Mouse (Mus musculus) neural tube, embryonic 10.5 days (tissue): ENCODE results near the gene Ndufaf8.

Experiments
- DNase-seq: peaks from one replicate; pipeline ENCODE4 v3.0.0-alpha.2; 2017; ENCODE audit warnings: low spot score; ENCODE audit errors: extremely low spot score

Ndufaf8 gene

DNA sequence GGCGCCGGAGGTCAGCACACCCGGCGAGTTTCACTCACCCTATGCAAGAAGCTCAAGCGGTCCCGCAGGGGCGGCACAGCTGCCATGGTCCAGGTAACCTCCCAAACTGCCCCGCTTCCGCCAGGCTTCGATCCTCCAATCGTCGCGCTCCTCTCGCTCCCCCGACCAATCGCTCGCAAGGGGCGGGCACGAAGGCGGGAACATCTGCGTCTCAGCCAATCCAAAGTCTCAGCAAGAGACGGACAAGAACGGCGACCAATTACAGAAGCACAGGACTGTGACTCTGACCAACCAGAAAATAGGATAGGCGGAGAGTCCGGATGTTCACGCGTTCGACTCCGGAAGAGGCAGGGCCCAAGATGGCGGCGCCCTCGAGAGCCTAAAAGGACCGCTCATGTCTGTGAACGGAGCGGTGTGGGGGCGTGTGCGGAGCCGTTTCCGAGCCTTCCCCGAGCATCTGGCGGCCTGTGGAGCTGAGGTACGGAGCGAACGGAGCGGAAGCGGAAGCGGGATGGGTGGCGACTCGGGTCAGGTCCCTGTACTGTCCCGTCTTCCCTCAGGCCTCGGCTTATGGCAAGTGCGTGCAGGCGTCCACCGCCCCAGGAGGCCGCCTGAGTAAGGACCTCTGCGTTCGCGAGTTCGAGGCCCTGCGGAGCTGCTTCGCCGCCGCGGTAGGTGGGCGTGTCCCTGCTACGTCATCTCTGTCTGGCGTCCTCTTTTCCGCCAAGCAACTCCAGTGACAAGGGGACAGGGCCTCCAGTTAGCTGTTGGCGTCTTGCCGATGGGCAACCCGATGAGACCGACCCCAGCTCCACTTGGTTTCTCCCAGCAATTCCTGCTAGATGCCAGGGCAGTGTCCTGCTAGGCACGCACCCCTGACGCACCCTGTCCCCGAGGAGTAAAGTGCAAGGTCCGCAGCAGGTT lies at the start of gene Ndufaf8, which contains the start of gene Tepsin:
Ndufaf8 (plus strand) TSS at position 341 of the 924 bp plus-strand sequence.
Tepsin (minus strand) TSS at position 144 of the 924 bp plus-strand sequence.
- peak; percentile 100 for DNase-seq

DNA sequence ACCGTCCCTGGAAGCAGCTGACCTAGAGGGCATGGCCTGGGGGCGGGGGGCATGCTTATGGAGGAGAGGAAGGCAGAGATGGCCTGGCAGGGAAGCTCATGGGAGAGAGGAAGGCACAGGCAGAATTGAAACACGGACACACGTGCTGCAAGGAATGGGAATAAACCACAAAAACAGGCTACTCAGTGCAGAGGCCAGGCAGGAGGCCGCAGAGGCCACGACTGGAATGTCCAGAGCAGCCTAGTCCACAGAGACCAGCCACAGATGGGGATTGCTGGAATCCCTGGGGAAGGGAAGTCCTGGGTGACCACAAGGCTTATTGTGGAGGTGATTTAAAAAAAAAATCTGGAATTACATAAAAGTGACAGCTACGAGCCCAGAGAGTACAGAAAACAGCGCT lies 49.7 kb upstream of the Ndufaf8 start:
- no peak for DNase-seq

DNA sequence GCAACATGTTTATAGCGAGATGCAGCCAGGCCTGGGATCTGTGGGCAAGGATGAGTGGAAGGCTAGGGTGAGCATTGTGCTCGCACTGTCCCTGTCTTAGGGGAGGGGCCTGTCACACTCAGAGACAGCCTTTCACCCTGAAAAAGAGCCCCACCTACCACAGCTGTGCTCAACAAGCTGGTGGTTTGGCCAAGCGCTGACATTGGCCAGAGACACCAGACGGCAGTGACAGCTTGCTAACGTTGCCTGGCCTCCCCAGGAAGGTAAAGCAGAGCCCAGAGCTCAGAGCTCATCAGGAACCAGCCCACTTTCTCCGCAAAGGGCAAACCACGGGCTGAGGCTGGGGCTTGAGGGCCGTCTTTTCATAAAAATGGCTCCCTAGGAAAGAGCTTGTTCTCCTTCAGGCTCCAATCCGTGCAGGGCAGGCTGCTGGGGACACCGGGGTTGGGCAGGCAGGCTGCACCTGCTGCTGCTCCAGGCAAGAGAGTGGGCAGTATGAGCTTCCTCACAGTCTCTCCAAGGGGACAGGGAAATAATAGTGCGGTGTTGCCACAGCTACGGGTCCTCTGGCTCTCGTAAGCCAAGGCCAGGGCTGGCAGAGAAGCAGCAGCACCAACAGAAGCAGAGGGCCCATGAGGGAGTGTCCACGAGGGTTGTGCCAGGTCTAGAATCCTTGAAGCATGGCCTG lies 47.5 kb upstream of the Ndufaf8 start:
- no peak for DNase-seq

DNA sequence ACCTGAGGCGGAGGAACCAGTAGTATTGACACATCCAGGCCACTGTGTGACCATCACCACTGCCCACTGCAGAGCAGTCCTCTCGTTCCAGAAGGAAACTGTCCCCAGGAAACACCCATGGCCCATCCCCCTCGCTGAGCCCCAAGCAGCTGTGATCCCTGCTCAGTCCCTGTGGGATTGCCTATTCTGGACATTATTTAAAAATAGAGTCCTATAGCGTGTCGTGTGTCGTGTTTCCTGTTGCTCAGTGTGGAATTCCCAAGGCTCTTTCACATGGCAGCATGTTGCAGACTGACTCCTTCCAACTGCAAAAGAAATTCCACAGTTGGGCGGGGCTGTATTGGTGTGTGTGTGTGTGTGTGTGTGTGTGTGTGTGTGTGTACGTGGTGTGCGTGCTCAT lies 46.5 kb upstream of the Ndufaf8 start:
- DNase-seq, result no peak

DNA sequence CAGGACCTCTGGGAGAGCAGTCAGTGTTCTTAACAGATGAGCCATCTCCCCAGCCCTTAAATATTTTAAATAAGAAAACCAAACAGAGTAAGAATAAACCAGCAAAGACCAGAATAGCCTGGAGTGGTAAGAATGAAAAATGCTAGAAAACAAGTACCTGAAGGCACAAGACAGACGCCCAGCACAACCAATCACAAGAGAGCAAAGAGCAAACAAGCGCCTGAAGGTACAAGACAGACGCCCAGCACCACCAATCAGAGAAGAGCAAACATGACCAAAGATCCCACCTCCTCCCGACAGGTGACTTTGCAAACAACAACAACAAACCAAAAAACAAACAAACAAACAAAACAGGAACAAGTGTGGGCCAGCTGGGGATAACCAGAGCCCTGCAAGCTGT lies 44.9 kb upstream of the Ndufaf8 start:
- DNase-seq, result no peak

DNA sequence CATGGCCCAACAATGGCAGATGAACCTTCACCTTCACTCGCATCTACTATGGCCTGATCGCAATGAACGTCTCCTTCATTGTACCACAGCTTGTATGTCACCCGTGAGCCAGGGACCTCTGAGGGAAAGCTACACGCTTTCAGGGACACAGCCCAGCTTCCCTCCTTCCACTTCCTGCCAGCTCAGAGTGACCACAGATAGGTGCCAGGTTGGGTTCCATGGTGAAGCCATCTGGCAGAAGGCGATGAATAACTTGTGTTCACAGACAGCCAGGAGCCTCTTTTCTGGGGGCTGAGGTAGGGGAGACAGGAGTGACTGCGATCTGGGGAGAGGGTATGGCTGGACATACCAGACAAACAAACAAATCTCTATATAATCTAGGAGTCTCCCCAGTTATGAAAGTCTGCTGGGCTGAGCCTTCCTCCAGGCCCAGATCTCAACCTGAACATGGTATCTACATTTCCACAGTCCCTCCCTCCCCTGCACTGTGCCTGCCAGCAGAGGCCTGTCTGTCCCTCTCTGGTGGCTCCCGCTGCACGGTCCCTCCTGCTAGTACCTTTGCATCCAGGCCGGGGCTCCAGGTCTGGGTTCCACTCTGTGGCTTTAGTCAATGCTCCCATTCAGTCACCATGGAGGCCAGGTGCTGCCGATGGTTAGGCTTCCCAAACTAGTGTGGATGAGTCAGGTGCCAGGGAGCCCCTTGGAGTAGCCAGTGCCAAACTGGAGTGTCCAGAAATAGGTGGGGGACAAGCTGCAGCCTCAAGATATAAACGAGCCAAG lies 42.6 kb upstream of the Ndufaf8 start:
- DNase-seq, result no peak

DNA sequence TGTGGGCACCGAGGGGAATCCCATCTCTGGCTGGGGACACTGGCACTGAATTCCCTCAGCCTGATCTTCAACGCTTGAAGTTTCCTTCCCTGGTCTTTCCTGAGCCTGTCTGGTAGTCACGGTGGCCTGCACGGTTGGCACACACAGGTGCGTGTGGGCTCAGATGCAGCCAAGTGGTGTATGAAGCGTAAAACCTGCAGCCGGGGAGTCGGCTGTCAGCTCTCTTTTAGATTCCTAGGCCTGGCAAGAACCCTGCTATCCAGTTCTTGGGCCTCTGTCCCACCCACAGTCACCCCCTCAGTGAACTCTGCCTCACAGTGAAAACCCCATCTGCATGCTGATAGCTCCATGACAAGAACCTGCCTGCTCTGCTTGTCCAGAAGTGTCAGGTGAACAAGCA lies 38.1 kb upstream of the Ndufaf8 start:
- DNase-seq, result no peak

DNA sequence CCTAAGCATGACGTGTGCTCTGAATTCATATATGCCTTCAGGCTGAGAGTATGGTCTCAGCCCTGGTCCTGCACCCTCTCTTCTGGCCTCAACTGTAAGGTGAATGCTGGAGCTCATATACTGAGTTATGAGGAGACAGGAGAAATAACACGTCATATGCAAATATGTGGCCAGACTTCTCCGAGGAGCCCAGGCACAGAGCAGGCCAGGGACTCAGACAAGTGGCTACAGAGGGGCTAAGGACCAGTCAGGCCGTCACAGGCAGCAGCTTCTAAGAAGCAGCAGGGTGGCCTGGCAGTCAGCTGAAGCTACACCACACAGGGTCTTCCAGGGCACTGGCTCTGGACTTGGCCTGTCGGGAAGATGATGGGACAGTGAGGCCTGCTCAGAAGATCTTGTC lies 35.4 kb upstream of the Ndufaf8 start:
- no peak for DNase-seq

DNA sequence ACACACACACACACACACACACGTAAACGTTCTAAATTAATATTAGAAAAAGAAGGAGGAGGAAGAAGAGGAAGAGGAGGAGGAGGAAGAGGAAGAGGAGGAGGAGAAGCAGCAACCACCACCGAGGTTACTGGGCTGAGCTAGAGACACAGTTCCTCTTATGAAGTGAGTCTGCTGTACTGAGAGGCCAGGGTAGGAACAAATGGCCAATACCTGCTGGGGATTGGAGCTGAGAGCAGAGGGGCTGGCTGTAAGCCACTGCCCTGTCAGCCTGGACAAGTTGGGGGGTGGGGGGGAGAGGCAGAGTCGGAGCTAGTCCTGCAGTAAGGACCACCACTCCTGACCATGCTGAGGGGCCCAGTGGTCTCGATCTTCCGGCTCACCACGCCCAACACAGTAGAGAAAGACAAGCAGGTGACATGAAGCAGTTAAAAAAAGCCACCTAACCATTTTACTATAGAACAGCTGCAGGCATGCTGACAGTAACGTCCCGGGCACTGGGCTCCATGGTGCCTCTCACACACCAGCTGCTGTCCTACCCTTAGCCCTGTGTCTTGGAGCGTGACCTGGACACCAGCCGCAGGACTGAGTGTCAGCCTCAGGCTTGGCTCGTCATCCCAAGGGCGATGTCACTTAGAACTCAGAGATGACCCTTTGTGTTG lies 34.6 kb upstream of the Ndufaf8 start:
- no peak for DNase-seq

DNA sequence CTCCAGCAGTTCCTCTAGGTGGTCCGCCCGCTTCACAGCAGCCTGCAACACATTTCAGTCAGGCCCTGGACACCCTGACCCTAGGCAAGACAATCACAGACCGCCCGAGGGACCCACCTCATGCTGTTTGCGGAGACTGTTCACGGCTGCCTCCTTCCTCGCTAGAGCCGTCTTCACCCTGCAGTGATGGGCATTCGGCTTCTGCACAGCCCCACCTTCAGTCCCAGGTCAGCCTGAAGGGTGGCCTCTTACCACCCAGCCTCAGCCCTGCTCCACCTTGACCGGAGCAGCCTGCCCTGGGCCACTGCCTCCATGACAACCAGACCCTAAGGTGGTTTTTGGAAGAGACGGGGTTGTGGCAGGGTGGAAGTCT lies 34.1 kb upstream of the Ndufaf8 start:
- DNase-seq, result no peak

DNA sequence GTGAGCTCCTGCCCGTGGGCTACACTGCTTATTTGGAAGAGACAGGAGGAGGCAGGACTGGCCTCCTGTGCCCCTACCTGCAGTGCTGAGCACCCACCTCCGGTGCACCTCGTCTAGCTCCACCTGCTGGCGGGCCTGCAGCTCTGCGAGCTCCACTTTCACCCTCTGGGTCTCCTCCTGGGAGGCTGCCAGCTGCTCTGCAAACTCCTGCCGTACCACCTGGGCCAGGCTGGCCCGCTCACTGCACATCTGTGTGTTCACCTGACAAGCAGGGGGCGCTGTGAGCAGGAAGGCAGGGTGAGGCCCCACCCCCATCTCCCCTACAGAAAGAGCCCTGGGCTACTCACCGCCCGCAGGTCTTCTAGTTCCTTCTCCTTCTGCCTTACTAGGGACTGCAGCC lies 33.4 kb upstream of the Ndufaf8 start:
- DNase-seq, result peak; percentile 44

DNA sequence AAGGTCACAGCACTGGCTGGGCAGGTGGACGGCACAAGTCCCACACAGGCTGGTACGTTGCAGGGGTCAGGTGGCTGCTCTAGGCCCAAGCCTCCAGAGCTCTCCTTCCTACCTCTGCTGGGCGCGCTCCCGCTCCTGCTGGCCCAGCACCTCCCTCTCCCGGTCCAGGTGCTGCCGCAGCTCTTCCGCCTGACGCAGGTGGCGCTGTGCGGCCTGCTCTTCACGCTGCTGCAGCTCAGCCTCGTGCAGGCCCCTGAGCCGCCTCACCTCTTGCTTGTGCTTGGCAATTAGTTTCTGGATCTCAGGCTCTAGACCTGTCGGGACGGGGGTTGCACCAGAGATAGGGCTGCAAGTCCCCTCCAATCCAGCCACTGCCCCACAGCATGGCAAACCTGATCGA lies 30.9 kb upstream of the Ndufaf8 start:
- no peak for DNase-seq

DNA sequence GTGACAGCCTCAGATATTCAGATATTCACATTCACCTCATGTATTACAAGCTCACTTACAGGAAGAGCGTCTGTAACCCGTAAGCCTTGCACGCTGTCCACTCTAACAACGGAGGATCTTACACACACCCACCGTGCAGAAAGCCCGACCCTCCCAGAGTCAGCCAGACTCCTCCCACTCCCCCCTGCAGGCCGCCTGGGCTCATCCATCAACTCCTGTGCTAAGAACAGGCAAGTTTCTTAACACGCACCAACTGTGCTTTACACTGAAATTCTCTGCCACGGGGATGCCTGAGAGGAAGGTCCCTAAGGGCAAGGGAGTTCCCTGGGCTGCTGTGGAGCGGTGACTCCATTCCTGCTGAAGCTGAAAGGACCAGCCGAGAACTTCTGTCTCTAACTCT lies 29.5 kb upstream of the Ndufaf8 start:
- peak; percentile 40 for DNase-seq

DNA sequence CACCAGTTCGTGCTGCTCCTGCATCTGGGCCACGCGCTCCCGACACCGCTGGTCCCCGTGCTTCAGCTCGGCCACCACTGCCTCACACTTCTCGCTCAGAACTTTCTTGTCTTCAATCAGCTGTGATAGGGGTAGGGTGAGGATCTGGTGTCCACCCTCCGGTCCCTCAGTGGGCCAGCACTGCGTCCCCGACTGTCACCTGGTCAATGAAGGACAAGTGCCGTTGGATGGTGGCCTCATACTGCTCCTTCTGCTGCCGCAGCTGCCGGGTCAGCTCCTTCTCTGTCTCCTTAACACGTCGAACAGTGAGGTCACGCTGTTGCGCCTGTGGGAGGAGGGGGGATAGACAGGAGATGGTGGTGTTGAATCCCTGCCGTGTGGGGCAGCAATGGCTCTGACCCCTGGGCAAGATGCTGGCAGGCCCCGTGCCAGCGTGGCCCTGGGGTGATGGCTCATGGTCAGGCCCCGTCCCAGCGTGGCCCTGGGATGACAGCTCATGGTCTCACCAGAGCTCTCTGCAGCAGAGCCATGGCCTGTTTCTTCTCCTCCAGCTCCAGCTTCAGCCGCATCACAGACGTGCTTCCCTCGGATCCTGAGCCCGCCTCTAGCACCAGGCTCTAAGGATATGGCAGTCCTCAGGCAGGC lies 28.3 kb upstream of the Ndufaf8 start:
- DNase-seq, result no peak

DNA sequence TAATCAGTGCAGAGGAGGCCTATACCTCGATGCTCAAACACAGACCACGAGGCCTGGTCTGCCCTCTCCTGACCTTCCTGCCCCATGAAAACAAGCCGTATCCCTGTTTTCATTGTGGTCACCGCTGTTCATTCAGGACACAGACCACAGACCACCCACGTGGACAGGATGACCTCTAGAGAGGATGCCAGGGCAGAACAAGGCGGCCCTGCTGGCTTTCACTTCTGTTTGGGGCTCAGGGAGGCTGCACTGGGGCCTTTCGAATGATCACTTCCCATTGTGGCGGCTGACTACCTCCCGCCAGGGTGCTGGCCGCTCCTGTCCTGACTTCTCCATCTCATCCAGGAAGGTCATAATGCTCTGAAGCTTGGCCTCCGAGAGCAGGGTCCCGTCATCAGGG lies 27.7 kb upstream of the Ndufaf8 start:
- no peak for DNase-seq

DNA sequence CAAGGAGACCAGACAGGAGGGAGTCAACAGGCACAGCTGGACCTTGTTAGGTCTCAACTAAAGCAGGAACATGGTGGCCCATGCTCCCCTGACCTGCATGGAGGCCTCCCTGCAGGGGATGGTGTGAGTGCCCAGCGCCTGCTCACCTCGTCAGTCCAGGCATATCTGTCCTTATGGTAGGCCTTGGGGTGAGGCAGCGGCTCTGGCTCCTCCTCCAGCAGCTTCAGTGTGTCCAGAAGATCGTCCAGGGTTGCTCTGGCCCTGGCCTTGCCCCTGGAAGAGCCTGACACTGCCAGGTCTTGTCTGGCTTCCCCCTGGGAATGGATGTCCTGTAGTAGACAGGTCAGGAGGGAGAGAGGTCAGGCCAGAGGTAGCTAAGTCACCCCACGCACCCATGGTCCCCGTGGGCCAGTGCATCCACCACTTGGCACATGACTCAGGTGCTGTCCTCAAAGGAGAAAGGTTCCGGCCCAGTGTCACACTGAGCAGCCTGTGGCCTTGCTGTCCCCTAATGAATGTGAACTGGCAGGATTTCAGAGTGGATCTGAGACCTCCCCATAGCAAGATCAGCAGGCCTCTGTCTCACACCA lies 26.9 kb upstream of the Ndufaf8 start:
- DNase-seq, result no peak

DNA sequence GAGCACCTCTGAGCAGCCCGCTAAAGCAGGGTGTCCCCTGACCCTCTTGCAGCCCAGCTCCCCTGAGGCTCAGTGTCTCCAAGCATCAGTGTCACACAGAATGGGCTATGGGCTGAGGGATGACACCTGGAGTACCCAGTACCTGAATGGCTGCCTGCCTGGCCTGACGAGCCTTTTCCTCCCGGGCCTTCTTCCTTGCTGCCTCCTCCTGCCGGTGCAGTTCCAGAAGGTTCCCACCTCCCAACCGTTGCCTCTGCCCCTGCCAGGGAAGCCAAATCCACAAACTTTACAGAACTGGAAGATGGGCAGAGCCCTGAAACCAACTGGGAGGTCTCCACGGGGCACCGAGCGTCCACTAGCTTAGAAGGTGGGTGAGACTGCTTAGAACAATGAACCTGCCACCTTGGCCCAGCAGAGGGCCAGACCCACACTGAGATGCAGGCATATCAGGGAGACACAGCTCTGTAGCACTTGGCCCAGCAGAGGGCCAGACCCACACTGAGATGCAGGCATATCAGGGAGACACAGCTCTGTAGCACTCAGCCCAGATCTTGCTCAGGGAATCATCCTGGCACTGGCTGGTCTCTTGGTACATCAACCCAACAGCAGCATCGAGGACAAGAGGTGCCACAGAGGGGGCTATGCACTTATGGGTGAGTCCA lies 25.6 kb upstream of the Ndufaf8 start:
- DNase-seq, result no peak

DNA sequence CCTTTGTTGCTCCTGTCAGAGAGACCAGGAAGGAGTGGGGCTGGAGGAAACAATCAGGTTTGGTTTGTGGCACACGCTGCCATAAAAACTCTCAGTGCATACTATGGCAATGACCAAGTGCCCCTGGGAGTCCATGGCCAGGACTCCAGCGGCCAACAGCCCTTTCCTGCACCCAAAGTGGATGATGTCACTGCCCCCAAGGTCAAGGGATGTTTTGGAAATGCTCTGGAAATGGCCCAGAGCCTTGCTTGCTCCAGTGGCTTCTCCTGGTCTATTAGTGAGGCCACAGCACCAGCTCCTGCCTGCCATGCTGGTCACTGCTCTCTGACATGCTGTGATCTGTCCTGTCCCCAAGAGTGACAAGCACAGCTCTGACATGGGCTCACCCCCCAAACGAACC lies 22.5 kb upstream of the Ndufaf8 start:
- DNase-seq, result no peak

DNA sequence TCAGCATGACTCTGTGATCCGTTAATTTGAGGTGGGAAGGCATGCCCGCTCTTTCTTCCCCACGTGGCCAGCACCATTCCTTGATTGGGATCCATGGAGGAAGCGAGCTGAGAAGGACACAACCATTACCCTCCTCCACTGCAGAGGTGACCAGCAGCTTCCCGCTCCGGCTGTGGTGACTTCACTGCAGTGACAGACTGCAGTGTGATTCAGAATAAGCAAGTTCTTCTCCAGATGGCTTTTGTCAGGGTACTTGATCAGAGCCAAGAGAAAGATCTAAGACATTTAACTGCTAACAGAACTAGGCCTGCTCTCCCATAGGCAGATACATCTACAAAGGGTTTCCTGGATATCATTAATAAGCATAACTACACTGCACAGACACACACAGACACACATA lies 18.4 kb upstream of the Ndufaf8 start:
- DNase-seq, result no peak
